In the genomic region with DNA sequence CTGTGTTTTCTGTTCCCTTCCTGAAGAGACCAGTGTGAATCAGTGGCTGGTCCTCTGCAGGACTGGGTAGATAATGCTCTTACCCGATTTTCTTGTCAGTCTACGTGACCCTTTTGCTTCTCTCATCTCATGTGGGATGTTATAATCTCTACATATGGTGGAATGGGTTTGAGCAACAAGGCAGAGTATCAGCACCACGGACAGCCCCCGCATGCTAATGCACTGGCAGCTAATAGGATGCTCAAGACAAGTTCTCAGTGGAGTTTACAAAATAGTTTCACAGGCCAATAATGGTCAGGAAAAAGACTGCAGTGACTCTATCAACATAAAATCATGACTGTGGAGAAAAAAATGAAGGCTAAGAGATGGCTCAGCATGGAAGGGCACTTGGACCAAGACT, we compare ENCODE assay signal across 10 mouse cellular contexts.
A peak's percentile ranks its signal among the peaks of the same experiment; 100 is the strongest.
DNase-seq lines count a peak whose midpoint lies in the region; ATAC-seq and TF ChIP-seq lines count a peak whose summit lies in the region.
"Had no signal": no experiment of that assay in that cellular context is flagged by ENCODE, and none has a peak within 500 bp of the region (broad histone marks: within the 10 kb centered on the region; RNA-seq: fewer than 3 reads in every experiment).

No protein-coding gene starts in this region.

- no peak overlapping the region for H3K27ac ChIP-seq in ES-E14 (ENCODE audit: insufficient read depth, low read depth, low read length, poor library complexity, severe bottlenecking)
- H3K27ac ChIP-seq in embryonic facial prominence, embryonic 14.5 days (replicated peaks; ENCODE audit: low read depth, low read length) = no peak overlapping the region
- H3K27ac ChIP-seq: neural tube, embryonic 13.5 days had no signal

- H3K4me2 ChIP-seq in embryonic facial prominence, embryonic 14.5 days (ENCODE audit: low read depth, low read length) = no peak overlapping the region
- H3K4me2 ChIP-seq: neural tube, embryonic 13.5 days had no signal

- H3K36me3 ChIP-seq in ES-E14 (ENCODE audit: control insufficient read depth, insufficient read depth, low read length, poor library complexity, severe bottlenecking) = no peaks in the 10 kb centered on the region
- H3K36me3 ChIP-seq in embryonic facial prominence, embryonic 14.5 days (ENCODE audit: control insufficient read depth, insufficient read depth, low read length) = no peaks in the 10 kb centered on the region
- H3K36me3 ChIP-seq: neural tube, embryonic 13.5 days had no signal

- peak; percentile 65 for DNase-seq in kidney, postnatal 10 days
- DNase-seq in kidney, adult 11 months = no peak
- DNase-seq in 416B (ENCODE audit: low read depth) (peak; percentile 16), ES-E14 (ENCODE audit: low read depth, low spot score) (peak; percentile 22)
- peak; percentile 66 for DNase-seq in embryonic facial prominence, embryonic 14.5 days (ENCODE audit: low spot score)
- DNase-seq in thymus, postnatal 25 days = no peak
- no peak for DNase-seq in spleen, postnatal 10 days (ENCODE audit: low spot score in 2 of 2)
- DNase-seq: gastrocnemius, postnatal 10 days; kidney, adult 2 months had no signal

- 52% methylated on average over 4 of the region's 4 CpGs for WGBS in embryonic facial prominence, embryonic 14.5 days

- in situ Hi-C loops in ES-E14 (cut with MboI; ENCODE audit: low sequenced_read_pairs in 2 of 2, unreplicated experiment in 2 of 2) = no loop called here

- no peak overlapping the region for H3K4me3 ChIP-seq in ES-E14 (ENCODE audit: insufficient read depth in 1 of 2, low read depth in 1 of 2, low read length in 2 of 2, poor library complexity in 1 of 2, severe bottlenecking in 1 of 2)
- no peak overlapping the region for H3K4me3 ChIP-seq in embryonic facial prominence, embryonic 14.5 days (ENCODE audit: low read depth, low read length)
- H3K4me3 ChIP-seq: neural tube, embryonic 13.5 days had no signal

- no peaks in the 10 kb centered on the region for H3K27me3 ChIP-seq in embryonic facial prominence, embryonic 14.5 days (replicated peaks; ENCODE audit: control insufficient read depth, insufficient read depth, low read length)
- H3K27me3 ChIP-seq: neural tube, embryonic 13.5 days had no signal

- H3K9me3 ChIP-seq in ES-E14 (ENCODE audit: control insufficient read depth, insufficient read depth, low read depth, low read length) = no peaks in the 10 kb centered on the region
- no peaks in the 10 kb centered on the region for H3K9me3 ChIP-seq in embryonic facial prominence, embryonic 14.5 days (ENCODE audit: control insufficient read depth, low read length)
- H3K9me3 ChIP-seq: neural tube, embryonic 13.5 days had no signal

- ATAC-seq in embryonic facial prominence, embryonic 14.5 days (ENCODE audit: low read depth) = no peak

- no peaks in the 10 kb centered on the region for H3K4me1 ChIP-seq in ES-E14 (ENCODE audit: control insufficient read depth in 2 of 2, insufficient read depth in 2 of 2, low read length in 2 of 2, poor library complexity in 1 of 2)
- H3K4me1 ChIP-seq in embryonic facial prominence, embryonic 14.5 days (ENCODE audit: control insufficient read depth, insufficient read depth, low read length) = no peaks in the 10 kb centered on the region
- H3K4me1 ChIP-seq: neural tube, embryonic 13.5 days had no signal

- H3K9ac ChIP-seq in ES-E14 (ENCODE audit: insufficient read depth, low read depth, low read length, poor library complexity, severe bottlenecking) = no peak overlapping the region
- H3K9ac ChIP-seq in embryonic facial prominence, embryonic 14.5 days (ENCODE audit: low read depth, low read length) = no peak overlapping the region
- H3K9ac ChIP-seq: neural tube, embryonic 13.5 days had no signal

TF ChIP-seq in ES-E14, 5 proteins besides CTCF, POLR2A, EP300 and RAD21:
- no peak for TF ChIP-seq MAFK (IDR thresholded peaks at IDR 0.05; ENCODE audit: insufficient read depth, low read depth, low read length)
- no peak for TF ChIP-seq HCFC1 (IDR thresholded peaks at IDR 0.05; ENCODE audit: borderline replicate concordance, insufficient read depth, low read length)
- TF ChIP-seq CHD2 (IDR thresholded peaks at IDR 0.05; ENCODE audit: low read depth, low read length) = no peak
- TF ChIP-seq ZNF384 (IDR thresholded peaks at IDR 0.05; ENCODE audit: low read depth, low read length) = no peak
- no peak for TF ChIP-seq ZC3H11A (IDR thresholded peaks at IDR 0.05; ENCODE audit: borderline replicate concordance, low read depth, low read length)

Comparison
In these comparisons a context has a peak if more than half of its experiments do, and no peak if none do; other contexts are left out.
1. DNase-seq: peak in kidney, postnatal 10 days (single experiment), 416B (single experiment), ES-E14 (single experiment) and embryonic facial prominence, embryonic 14.5 days (single experiment); none in kidney, adult 11 months (single experiment), thymus, postnatal 25 days (single experiment) and spleen, postnatal 10 days (0 of 2).